Mouse (Mus musculus): ENCODE results near the gene Zfp87. TPM values are rescaled to one million over a fixed set of nuclear protein-coding genes. Genes with fewer than 3 reads are reported as not detected.

Gene Zfp87
- polyA plus RNA-seq (2012; rRNA removed) = 8.1 and 11.7 TPM in 2 replicates

DNA sequence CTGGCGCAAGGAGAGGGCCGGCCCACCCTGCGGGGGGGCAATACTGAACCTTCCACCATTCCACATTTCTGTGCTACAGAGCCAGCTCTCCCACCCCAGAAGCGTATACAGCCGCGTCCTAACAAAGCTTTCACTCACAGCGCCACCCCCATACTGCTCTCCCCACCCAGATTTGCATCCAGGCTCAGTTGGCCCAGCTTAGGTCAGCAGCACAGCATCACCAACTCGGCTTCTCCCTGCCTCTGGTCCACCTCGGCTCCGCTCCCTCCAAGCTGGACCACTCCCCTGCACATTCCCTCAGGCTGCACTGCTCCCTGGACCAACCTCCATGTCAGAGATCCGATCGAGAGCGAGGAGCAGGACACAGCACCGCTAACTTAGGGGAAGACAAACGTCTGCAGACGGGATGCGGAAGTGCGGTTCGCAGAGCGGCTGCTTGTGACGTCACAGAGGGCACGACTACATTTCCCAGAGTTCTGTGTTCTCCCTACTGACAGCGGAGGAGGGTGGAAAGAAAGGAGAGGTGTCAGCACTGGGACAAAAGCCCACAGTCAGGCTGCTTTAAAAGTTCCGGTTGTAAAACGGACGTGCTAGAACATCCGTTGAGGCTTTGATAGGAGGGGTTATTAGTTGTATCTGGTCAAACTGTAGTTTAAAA is at the start of gene Zfp87, which contains the start of gene Gm26965:
Gene Zfp87 (minus strand): TSS at position 425 of the 658 bp plus-strand sequence.
Gene Gm26965 (minus strand): TSS at position 399 of the 658 bp plus-strand sequence.
- H3K36me3 ChIP-seq (ENCODE audit: control insufficient read depth, insufficient read depth, low read length) = peaks cover 6% of the 10 kb centered on the region; the same call in 1 of the 2 replicates
- H3K27ac ChIP-seq (ENCODE audit: insufficient read depth, low read depth, low read length) = peak within 1 kb of the TSS; percentile 19; the same call in 1 of the 2 replicates
- H3K4me3 ChIP-seq (ENCODE audit: low read depth, low read length) = peak within 1 kb of the TSS; percentile 67
- no peaks in the 10 kb centered on the region for H3K4me1 ChIP-seq (ENCODE audit: control insufficient read depth, insufficient read depth, insufficient read length, low read length)
- WGBS = under 1% methylated on average over 27 of the region's 27 CpGs
- TF ChIP-seq CTCF (IDR thresholded peaks at IDR 0.05; ENCODE audit: extremely low read depth, insufficient read length, insufficient replicate concordance, low read depth, low read length) = no peak
- TF ChIP-seq POLR2A (IDR thresholded peaks at IDR 0.05; ENCODE audit: low read depth, low read length) = peak; percentile 58
- H3K27me3 ChIP-seq (ENCODE audit: control insufficient read depth, insufficient read depth, low read length) = no peaks in the 10 kb centered on the region

DNA sequence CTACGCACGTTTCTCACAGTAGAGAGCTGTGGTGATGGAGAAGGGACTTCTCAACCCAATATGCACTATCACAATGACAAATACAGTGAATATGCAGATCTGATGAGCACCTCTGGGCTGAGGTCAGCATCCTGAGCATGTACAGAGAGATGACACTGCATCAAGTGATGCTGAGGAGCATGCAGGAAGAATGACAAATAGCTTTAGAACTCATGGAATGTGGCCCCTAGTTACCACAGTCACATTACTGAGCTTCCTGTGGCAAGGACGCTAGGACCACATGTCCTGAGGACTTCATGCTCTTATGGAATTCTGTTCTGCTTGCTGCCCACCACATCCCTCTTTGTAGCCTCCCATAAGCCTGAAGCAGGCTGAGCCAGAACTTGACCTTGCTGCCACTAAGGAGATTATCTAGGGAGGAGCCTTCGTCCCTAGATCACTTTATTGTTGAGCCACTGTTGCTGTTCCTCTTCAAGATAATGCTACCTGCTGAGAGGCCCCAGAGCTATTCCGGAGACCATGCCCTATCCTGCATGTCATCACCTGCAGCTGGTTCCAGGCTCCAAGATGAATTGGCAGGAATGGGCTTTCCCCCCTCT is 46.7 kb upstream of the Zfp87 start:
- H3K36me3 ChIP-seq (ENCODE audit: control insufficient read depth, insufficient read depth, low read length) = no peaks in the 10 kb centered on the region
- 73% methylated on average over 5 of the region's 5 CpGs for WGBS
- no peaks in the 10 kb centered on the region for H3K27me3 ChIP-seq (ENCODE audit: control insufficient read depth, insufficient read depth, low read length)
- H3K27ac ChIP-seq (ENCODE audit: insufficient read depth, low read depth, low read length) = no peak overlapping the region
- TF ChIP-seq POLR2A (IDR thresholded peaks at IDR 0.05; ENCODE audit: low read depth, low read length) (no peak), CTCF (IDR thresholded peaks at IDR 0.05; ENCODE audit: extremely low read depth, insufficient read length, insufficient replicate concordance, low read depth, low read length) (no peak)
- H3K4me3 ChIP-seq (ENCODE audit: low read depth, low read length) = no peak overlapping the region
- no peaks in the 10 kb centered on the region for H3K4me1 ChIP-seq (ENCODE audit: control insufficient read depth, insufficient read depth, insufficient read length, low read length)

DNA sequence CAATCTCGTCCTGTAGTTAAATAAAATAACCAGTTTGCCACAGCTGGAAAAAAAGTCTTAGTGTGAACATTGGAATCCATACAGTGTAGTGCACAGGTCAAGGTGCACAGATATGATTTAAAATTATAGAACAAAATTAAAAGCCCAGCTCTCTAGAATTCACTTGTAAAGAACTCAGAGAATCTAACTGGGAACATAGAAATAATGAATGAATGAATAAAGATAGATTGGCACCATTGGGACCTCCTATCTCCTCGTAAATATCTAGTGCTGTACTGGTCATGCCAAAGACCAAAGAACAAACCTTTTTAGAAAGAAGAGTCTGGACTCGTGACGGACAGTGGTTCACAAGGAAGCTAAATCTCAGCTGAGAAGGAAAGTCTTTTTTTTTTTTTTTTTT is 27.8 kb upstream of the Zfp87 start, which contains the start of gene Zfp748:
Gene Zfp748 (minus strand): TSS at position 101 of the 400 bp plus-strand sequence.
- Histone ChIP-seq H3K27ac (ENCODE audit: insufficient read depth, low read depth, low read length) (peak within 1 kb of the TSS; percentile 68), H3K36me3 (ENCODE audit: control insufficient read depth, insufficient read depth, low read length) (no peaks in the 10 kb centered on the region; the same call in 1 of the 2 replicates), H3K4me1 (ENCODE audit: control insufficient read depth, insufficient read depth, insufficient read length, low read length) (0 out of 2 replicates have a peak, but pooled peaks cover 4% of the 10 kb centered on the region), H3K27me3 (ENCODE audit: control insufficient read depth, insufficient read depth, low read length) (no peaks in the 10 kb centered on the region), H3K4me3 (ENCODE audit: low read depth, low read length) (peak within 1 kb of the TSS; percentile 72)
- TF ChIP-seq POLR2A (IDR thresholded peaks at IDR 0.05; ENCODE audit: low read depth, low read length) (no peak), CTCF (IDR thresholded peaks at IDR 0.05; ENCODE audit: extremely low read depth, insufficient read length, insufficient replicate concordance, low read depth, low read length) (no peak)
- 66% methylated on average over 4 of the region's 4 CpGs for WGBS

DNA sequence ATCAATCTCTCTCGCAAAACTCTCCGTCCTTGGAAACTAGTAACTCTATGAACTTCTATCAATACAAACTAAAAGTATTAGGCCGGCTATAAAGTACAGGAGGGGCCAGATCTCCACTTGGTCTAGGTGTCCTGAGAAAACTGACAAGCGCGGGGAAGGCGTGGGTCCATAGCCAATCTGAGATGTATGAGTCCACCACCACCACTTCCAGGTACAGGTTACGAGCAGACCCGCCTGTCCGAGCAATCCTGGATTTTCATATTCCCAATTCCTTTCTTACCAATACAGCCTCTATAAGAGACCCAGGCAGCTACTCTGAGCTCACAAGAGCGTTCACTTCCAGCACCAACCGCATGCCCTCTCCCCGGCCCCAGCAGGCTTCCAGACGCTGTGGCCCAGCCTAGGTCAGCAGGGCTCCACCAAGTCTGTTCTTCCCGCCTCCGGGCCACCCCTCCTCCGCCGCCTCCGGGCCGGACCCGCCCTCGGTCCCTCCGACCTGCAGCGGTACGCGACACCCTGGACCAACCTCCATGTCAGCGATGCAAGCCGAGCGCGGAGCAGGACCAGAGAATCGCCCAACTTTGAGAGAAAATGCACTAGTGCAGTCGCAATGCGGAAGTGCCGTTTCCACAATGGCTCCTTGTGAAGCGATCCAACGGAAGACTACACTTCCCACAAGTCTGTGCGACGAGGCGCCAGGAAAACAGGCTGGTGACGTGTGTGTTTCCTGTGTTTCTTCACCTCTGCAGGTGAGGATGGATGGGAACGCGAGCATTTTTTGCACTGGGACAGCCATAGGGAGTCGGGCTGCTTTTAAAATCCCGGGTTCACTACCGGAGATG is 26.7 kb upstream of the Zfp87 start:
- H3K27me3 ChIP-seq (ENCODE audit: control insufficient read depth, insufficient read depth, low read length) = no peaks in the 10 kb centered on the region
- H3K4me1 ChIP-seq (ENCODE audit: control insufficient read depth, insufficient read depth, insufficient read length, low read length) = 0 out of 2 replicates have a peak, but pooled peaks cover 4% of the 10 kb centered on the region
- no peaks in the 10 kb centered on the region; the same call in 1 of the 2 replicates for H3K36me3 ChIP-seq (ENCODE audit: control insufficient read depth, insufficient read depth, low read length)
- TF ChIP-seq POLR2A (IDR thresholded peaks at IDR 0.05; ENCODE audit: low read depth, low read length) (peak; percentile 54; the same call in 1 of the 2 replicates), CTCF (IDR thresholded peaks at IDR 0.05; ENCODE audit: extremely low read depth, insufficient read length, insufficient replicate concordance, low read depth, low read length) (no peak)
- under 1% methylated on average over 44 of the region's 44 CpGs for WGBS
- peak overlapping the region; percentile 72 for H3K4me3 ChIP-seq (ENCODE audit: low read depth, low read length)
- peak overlapping the region; percentile 68 for H3K27ac ChIP-seq (ENCODE audit: insufficient read depth, low read depth, low read length)

DNA sequence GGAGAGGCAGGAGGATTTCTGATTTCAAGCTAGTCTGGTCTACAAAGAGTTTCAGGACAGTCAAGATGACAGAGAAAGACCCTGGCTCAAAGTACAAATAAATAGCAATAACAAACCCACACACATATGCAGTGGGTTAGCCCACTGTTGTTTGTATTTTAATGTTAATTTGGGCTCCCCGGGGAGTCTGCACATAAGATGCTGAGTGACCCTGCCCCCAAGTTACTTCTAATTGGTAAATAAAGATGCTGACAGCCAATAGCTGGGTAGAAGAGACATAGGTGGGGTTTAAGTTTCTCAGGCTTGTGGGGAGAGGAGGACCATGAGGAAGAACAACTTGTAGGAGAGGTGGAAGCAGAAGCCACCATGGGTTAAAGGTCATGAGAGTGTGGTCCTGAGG is 20.0 kb upstream of the Zfp87 start:
- H3K4me3 ChIP-seq (ENCODE audit: low read depth, low read length) = no peak overlapping the region
- H3K36me3 ChIP-seq (ENCODE audit: control insufficient read depth, insufficient read depth, low read length) = peaks cover 32% of the 10 kb centered on the region
- WGBS = 91% methylated on average over 1 of the region's 1 CpGs
- H3K4me1 ChIP-seq (ENCODE audit: control insufficient read depth, insufficient read depth, insufficient read length, low read length) = no peaks in the 10 kb centered on the region
- H3K27ac ChIP-seq (ENCODE audit: insufficient read depth, low read depth, low read length) = no peak overlapping the region
- no peaks in the 10 kb centered on the region for H3K27me3 ChIP-seq (ENCODE audit: control insufficient read depth, insufficient read depth, low read length)
- TF ChIP-seq POLR2A (IDR thresholded peaks at IDR 0.05; ENCODE audit: low read depth, low read length) (no peak), CTCF (IDR thresholded peaks at IDR 0.05; ENCODE audit: extremely low read depth, insufficient read length, insufficient replicate concordance, low read depth, low read length) (no peak)

DNA sequence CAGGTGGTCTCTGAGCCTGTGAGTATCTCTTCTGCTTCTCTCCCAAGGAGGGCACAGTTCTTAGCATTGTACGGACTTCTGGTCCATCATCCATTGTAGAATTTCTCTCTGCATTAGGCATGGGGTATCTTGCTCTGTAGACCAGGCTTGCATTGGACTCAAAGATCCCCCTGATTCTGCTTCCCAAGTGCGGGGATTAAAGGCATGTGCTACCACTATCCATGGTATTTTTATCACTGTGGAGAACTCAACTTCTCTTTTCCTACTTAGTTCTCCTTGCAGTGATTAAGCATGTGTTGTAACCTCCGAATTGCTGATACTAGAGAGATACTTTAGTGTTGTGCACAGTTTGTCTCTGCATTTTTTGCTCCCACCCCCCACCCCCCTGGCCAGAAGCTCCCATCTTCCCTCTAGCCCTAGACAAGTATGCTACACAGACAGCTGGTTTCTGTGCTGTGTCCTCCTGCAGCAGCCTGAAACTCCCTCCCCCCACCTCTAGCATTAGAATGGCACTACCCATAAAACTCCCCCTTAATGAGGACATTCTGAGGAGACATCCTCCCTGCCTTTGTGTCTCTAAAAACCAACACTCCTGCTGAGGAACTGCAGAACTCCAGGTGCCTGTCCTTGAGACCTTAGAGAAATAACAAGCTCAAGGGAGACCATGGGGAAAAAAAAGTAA is 1.2 kb upstream of the Zfp87 start:
- no peak for TF ChIP-seq POLR2A (IDR thresholded peaks at IDR 0.05; ENCODE audit: low read depth, low read length)
- TF ChIP-seq CTCF (IDR thresholded peaks at IDR 0.05; ENCODE audit: extremely low read depth, insufficient read length, insufficient replicate concordance, low read depth, low read length) = no peak
- H3K36me3 ChIP-seq (ENCODE audit: control insufficient read depth, insufficient read depth, low read length) = no peaks in the 10 kb centered on the region
- H3K27me3 ChIP-seq (ENCODE audit: control insufficient read depth, insufficient read depth, low read length) = no peaks in the 10 kb centered on the region
- no peak overlapping the region for H3K27ac ChIP-seq (ENCODE audit: insufficient read depth, low read depth, low read length)
- 84% methylated on average over 3 of the region's 3 CpGs for WGBS
- no peaks in the 10 kb centered on the region for H3K4me1 ChIP-seq (ENCODE audit: control insufficient read depth, insufficient read depth, insufficient read length, low read length)
- H3K4me3 ChIP-seq (ENCODE audit: low read depth, low read length) = no peak overlapping the region
